Mouse (Mus musculus): ENCODE measurements around the gene Cox8a.

Gene Cox8a

GRCm38 (mm10) chr19:7205753-7206736 lies 11.4 kb downstream of the Cox8a start, which contains the start of gene Otub1:
Gene Otub1 (minus strand): TSS chr19:7206316.
- ChIA-PET POLR2A (interaction anchor here (0.5 to 7.3 kb wide), 101 partner anchors 9 to 401 kb away, joined by 3 to 96 read pairs (median 4); partner anchors contain the start of genes Cox8a (in 3 of the 4), 2700081O15Rik (in 2 of the 4), Macrod1 (in 2 of the 4) and Naa40 (in 2 of the 4)), CTCF (interaction anchor here in 2 of 4 experiments (0.6 to 1.6 kb wide), 9 partner anchors 9 to 226 kb away, joined by 3 to 4 read pairs (median 3); no protein-coding TSS in a partner anchor)

- CTCF ChIA-PET = interaction anchor here (0.5 to 1.6 kb wide), 5 partner anchors 9 to 183 kb away, joined by 3 to 4 read pairs (median 3); no protein-coding TSS in a partner anchor
- POLR2A ChIA-PET = interaction anchor here (0.6 to 7.3 kb wide), 60 partner anchors 9 to 402 kb away, joined by 3 to 96 read pairs (median 5); partner anchors contain the start of genes Cox8a (in 3 of the 4), Macrod1 (in 2 of the 4), Naa40 (in 2 of the 4) and 2700081O15Rik (in 1 of the 4)
Observed at GRCm38 (mm10) chr19:7205326-7205725, 12.1 kb downstream of the Cox8a start.

- CTCF ChIA-PET = interaction anchor here (0.5 to 1.6 kb wide), 4 partner anchors 8 to 147 kb away, joined by 3 to 4 read pairs (median 3); no protein-coding TSS in a partner anchor
- POLR2A ChIA-PET = interaction anchor here (0.7 to 7.3 kb wide), 57 partner anchors 8 to 402 kb away, joined by 3 to 96 read pairs (median 5); partner anchors contain the start of genes Cox8a (in 3 of the 4), Macrod1 (in 2 of the 4), Naa40 (in 2 of the 4) and 2700081O15Rik (in 1 of the 4)
Observed at GRCm38 (mm10) chr19:7204898-7205297, 12.5 kb downstream of the Cox8a start.

GRCm38 (mm10) chr19:7200427-7200826 lies 17.0 kb downstream of the Cox8a start:
- POLR2A ChIA-PET = interaction anchor here in 3 of 4 experiments (0.6 to 1.8 kb wide), 13 partner anchors 13 to 249 kb away, joined by 3 to 9 read pairs (median 3); no protein-coding TSS in a partner anchor
- CTCF ChIA-PET = interaction anchor here in 1 of 4 experiments (1.1 kb wide), 1 partner anchor 133 kb away, joined by 3 read pairs; no protein-coding TSS in a partner anchor

- ChIA-PET POLR2A (interaction anchor here in 1 of 4 experiments (0.8 to 1.0 kb wide), 2 partner anchors 10 to 132 kb away, joined by 4 read pairs; no protein-coding TSS in a partner anchor), CTCF (interaction anchor here in 2 of 4 experiments (0.5 to 1.1 kb wide), 2 partner anchors 117 to 141 kb away, joined by 3 read pairs; no protein-coding TSS in a partner anchor)
Observed at GRCm38 (mm10) chr19:7199089-7199488, 18.3 kb downstream of the Cox8a start.

- POLR2A ChIA-PET = interaction anchor here in 2 of 4 experiments (0.6 to 8.5 kb wide), 12 partner anchors 8 to 246 kb away, joined by 3 to 41 read pairs (median 4); partner anchors contain the start of genes Otub1 (in 2 of the 2), Cox8a (in 1 of the 2) and Stip1 (in 1 of the 2)
Observed at GRCm38 (mm10) chr19:7197445-7197844, 20.0 kb downstream of the Cox8a start.

GRCm38 (mm10) chr19:7196741-7197270 lies 20.6 kb downstream of the Cox8a start:
- POLR2A ChIA-PET = interaction anchor here in 3 of 4 experiments (0.9 to 8.5 kb wide), 15 partner anchors 8 to 683 kb away, joined by 3 to 41 read pairs (median 4); partner anchors contain the start of genes Otub1 (in 2 of the 3), Cox8a (in 1 of the 3), Macrod1 (in 1 of the 3) and Stip1 (in 1 of the 3)
- CTCF ChIA-PET = interaction anchor here in 3 of 4 experiments (0.8 to 1.5 kb wide), 12 partner anchors 8 to 352 kb away, joined by 3 to 4 read pairs (median 3); partner anchors contain the start of gene Otub1 (in 1 of the 3)

More at GRCm38 (mm10) chr19:7197445-7197844, 20.0 kb downstream of the Cox8a start:
- CTCF ChIA-PET = interaction anchor here in 2 of 4 experiments (0.6 to 1.0 kb wide), 2 partner anchors 127 to 131 kb away, joined by 3 to 6 read pairs; no protein-coding TSS in a partner anchor

- ChIA-PET POLR2A (interaction anchor here in 3 of 4 experiments (1.0 to 8.5 kb wide), 10 partner anchors 9 to 682 kb away, joined by 3 to 41 read pairs (median 5); partner anchors contain the start of genes Otub1 (in 2 of the 3), Cox8a (in 1 of the 3) and Macrod1 (in 1 of the 3)), CTCF (interaction anchor here in 3 of 4 experiments (0.6 to 1.9 kb wide), 16 partner anchors 9 to 353 kb away, joined by 3 to 8 read pairs (median 3); partner anchors contain the start of gene Otub1 (in 1 of the 3))
Observed at GRCm38 (mm10) chr19:7195900-7196728, 21.3 kb downstream of the Cox8a start.

GRCm38 (mm10) chr19:7192561-7192967 lies 24.9 kb downstream of the Cox8a start:
- ChIA-PET POLR2A (interaction anchor here in 3 of 4 experiments (1.1 to 8.5 kb wide), 6 partner anchors 13 to 161 kb away, joined by 3 to 41 read pairs (median 4); partner anchors contain the start of gene Otub1 (in 3 of the 3)), CTCF (interaction anchor here in 2 of 4 experiments (0.6 to 1.7 kb wide), 3 partner anchors 16 to 1489 kb away, joined by 3 to 6 read pairs (median 3); no protein-coding TSS in a partner anchor)

GRCm38 (mm10) chr19:7191639-7192038 lies 25.8 kb downstream of the Cox8a start:
- CTCF ChIA-PET = interaction anchor here in 1 of 4 experiments (0.6 to 1.7 kb wide), 3 partner anchors 16 to 140 kb away, joined by 3 to 7 read pairs (median 3); no protein-coding TSS in a partner anchor
- POLR2A ChIA-PET = interaction anchor here in 3 of 4 experiments (0.5 to 8.5 kb wide), 8 partner anchors 12 to 162 kb away, joined by 3 to 41 read pairs (median 5); partner anchors contain the start of gene Otub1 (in 2 of the 3)

- ChIA-PET CTCF (interaction anchor here in 3 of 4 experiments (0.6 to 1.7 kb wide), 4 partner anchors 44 to 146 kb away, joined by 3 to 5 read pairs (median 4); no protein-coding TSS in a partner anchor), POLR2A (interaction anchor here (0.5 to 8.5 kb wide), 8 partner anchors 11 to 302 kb away, joined by 3 to 41 read pairs (median 5); partner anchors contain the start of gene Otub1 (in 2 of the 4))
Observed at GRCm38 (mm10) chr19:7190986-7191385, 26.4 kb downstream of the Cox8a start.

GRCm38 (mm10) chr19:7189026-7189425 lies 28.4 kb downstream of the Cox8a start:
- CTCF ChIA-PET = no interaction called here
- POLR2A ChIA-PET = interaction anchor here in 2 of 4 experiments (0.9 to 2.6 kb wide), 6 partner anchors 11 to 131 kb away, joined by 3 to 8 read pairs (median 4); no protein-coding TSS in a partner anchor

GRCm38 (mm10) chr19:7187157-7187556 lies 30.3 kb downstream of the Cox8a start:
- ChIA-PET CTCF (no interaction called here), POLR2A (interaction anchor here in 3 of 4 experiments (0.7 to 2.6 kb wide), 17 partner anchors 11 to 147 kb away, joined by 3 to 11 read pairs (median 3); partner anchors contain the start of genes Otub1 (in 2 of the 3) and Stip1 (in 1 of the 3))

- POLR2A ChIA-PET = interaction anchor here in 3 of 4 experiments (0.6 to 2.5 kb wide), 20 partner anchors 9 to 297 kb away, joined by 3 to 11 read pairs (median 4); partner anchors contain the start of genes Otub1 (in 2 of the 3), Stip1 (in 2 of the 3) and Rtn3 (in 1 of the 3)
Observed at GRCm38 (mm10) chr19:7185715-7186291, 31.6 kb downstream of the Cox8a start.

GRCm38 (mm10) chr19:7185059-7185458 lies 32.4 kb downstream of the Cox8a start:
- CTCF ChIA-PET = interaction anchor here in 1 of 4 experiments (0.5 kb wide), 1 partner anchor 23 kb away, joined by 3 read pairs; no protein-coding TSS in a partner anchor
- POLR2A ChIA-PET = interaction anchor here in 2 of 4 experiments (0.9 to 2.1 kb wide), 8 partner anchors 10 to 145 kb away, joined by 3 to 7 read pairs (median 4); partner anchors contain the start of gene Stip1 (in 2 of the 2)

More at GRCm38 (mm10) chr19:7185715-7186291, 31.6 kb downstream of the Cox8a start:
- CTCF ChIA-PET = interaction anchor here (0.5 to 1.0 kb wide), 7 partner anchors 10 to 926 kb away, joined by 3 to 15 read pairs (median 3); no protein-coding TSS in a partner anchor

Data from embryonic stem cell, embryonic (primary cell).